Mouse (Mus musculus) midbrain, postnatal 0 days (tissue): ENCODE measurements around the gene Cyp3a11. TPM values are rescaled to one million over a fixed set of nuclear protein-coding genes. Genes with fewer than 3 reads are reported as not detected.
"Not testable (repeated sequence)": the region's sequence is repeated elsewhere in the genome, so short reads cannot be mapped to it uniquely, and the experiment has no call there.

ENCODE experiments used
- ATAC-seq: fragments of 200-750 bp; cut with Nextera tagmentation; 2 replicates; pipeline ENCODE4 v1.8.0; 2017; ENCODE audit warnings: moderate number of reproducible peaks, mild to moderate bottlenecking, moderate TSS enrichment, moderate library complexity; ENCODE audit not compliant: low FRiP score
- DNase-seq: peaks from one replicate; pipeline ENCODE4 v3.0.0-alpha.2; 2015; ENCODE audit warnings: low spot score
- H3K27ac ChIP-seq: fragments of 300-500 bp; sonication (generic); 2 replicates; pipeline ENCODE4 v1.5.1; 2014; ENCODE audit warnings: low read depth, mild to moderate bottlenecking, low read length, mixed read lengths
- H3K27me3 ChIP-seq: fragments of 300-500 bp; sonication (generic); 2 replicates; pipeline ENCODE4 v1.6.1; 2014; ENCODE audit warnings: low read length, control low read depth, mixed read lengths; ENCODE audit not compliant: insufficient read depth
- H3K36me3 ChIP-seq: fragments of 300-500 bp; sonication (generic); 2 replicates; pipeline ENCODE4 v1.6.1; 2014; ENCODE audit warnings: low read length, control low read depth, mixed read lengths; ENCODE audit not compliant: insufficient read depth
- H3K4me1 ChIP-seq: fragments of 300-500 bp; sonication (generic); 2 replicates; pipeline ENCODE4 v1.6.1; 2014; ENCODE audit warnings: mild to moderate bottlenecking, control low read depth, antibody characterized with exemption, low read length, mixed read lengths; ENCODE audit not compliant: insufficient read depth
- H3K4me2 ChIP-seq: fragments of 300-500 bp; sonication (generic); 2 replicates; pipeline ENCODE4 v1.6.1; 2014; ENCODE audit warnings: low read depth, mild to moderate bottlenecking, low read length, mixed read lengths; ENCODE audit not compliant: poor library complexity, severe bottlenecking
- H3K4me3 ChIP-seq: fragments of 300-500 bp; sonication (generic); 2 replicates; pipeline ENCODE4 v1.5.1; 2014; ENCODE audit warnings: low read depth, mild to moderate bottlenecking, low read length, moderate library complexity
- H3K9ac ChIP-seq: fragments of 300-500 bp; sonication (generic); replicated peaks from 2 replicates; pipeline ENCODE4 v1.6.1; 2014; ENCODE audit warnings: mild to moderate bottlenecking, low read length, moderate library complexity, mixed read lengths; ENCODE audit not compliant: poor library complexity, severe bottlenecking
- H3K9me3 ChIP-seq: fragments of 300-500 bp; sonication (generic); 2 replicates; pipeline ENCODE4 v1.6.1; 2016; ENCODE audit warnings: low read length, control low read depth
- CTCF ChIP-seq: IDR thresholded peaks from 2 replicates; pipeline ENCODE4 v1.5.1; 2016; ENCODE audit warnings: antibody characterized with exemption, mild to moderate bottlenecking
- WGBS: fragments of 180-500 bp; shearing (Covaris S2); extraction: QIAGEN DNeasy Blood & Tissue Kit; methylation state at CpG from one replicate; pipeline ENCODE4 v1.1.7; 2014; 5-methylcytosine and 5-hydroxymethylcytosine counted together
- polyA plus RNA-seq: library from polyadenylated mRNA; unstranded; fragments of >200 nt; fragmentation: Nextera tagmentation; extraction: Ambion mirVana; gene quantifications from 2 replicates; pipeline ENCODE4 v1.2.1, GENCODE M21; 2015
- total RNA-seq: library from RNA; depleted of rRNA; stranded (reverse); fragments of >200 nt; gene quantifications from 2 replicates; pipeline ENCODE4 v1.2.3, GENCODE M21; 2014; rRNA removed

Gene Cyp3a11
- not detected in 2 replicates for total RNA-seq
- polyA plus RNA-seq = not detected in 2 replicates

DNA sequence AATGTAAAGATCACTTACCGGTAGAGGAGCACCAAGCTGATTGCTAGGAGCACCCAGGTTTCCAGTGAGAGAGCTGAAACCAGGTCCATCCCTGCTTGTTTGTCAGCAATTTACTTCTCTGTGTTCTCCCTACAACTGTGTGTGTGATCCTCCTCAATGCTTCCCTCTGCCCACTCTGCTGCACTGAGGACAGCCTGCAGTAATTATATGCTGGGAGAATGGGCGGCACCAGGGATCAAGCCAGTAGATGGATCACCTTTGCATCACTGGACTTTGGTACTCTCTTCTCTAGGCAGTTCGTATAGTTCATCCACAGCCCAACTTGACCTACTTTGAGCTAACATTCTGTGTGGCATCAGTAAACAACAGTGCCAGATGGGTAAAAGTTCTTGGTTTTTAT, at the start of gene Cyp3a11:
Gene Cyp3a11, minus strand, starts transcription at position 277 of the 400 bp plus-strand sequence.
- Histone ChIP-seq H3K4me1 (no peaks in the 10 kb centered on the region), H3K4me2 (no peak within 1 kb of the TSS), H3K9me3 (peaks cover 33% of the 10 kb centered on the region; the same call in 1 of the 2 replicates), H3K36me3 (no peaks in the 10 kb centered on the region), H3K4me3 (no peak within 1 kb of the TSS), H3K27me3 (no peaks in the 10 kb centered on the region), H3K27ac (no peak within 1 kb of the TSS), H3K9ac (no peak within 1 kb of the TSS)
- no peak for TF ChIP-seq CTCF
- ATAC-seq (no peak), DNase-seq (no peak)
- 82% methylated on average over 3 of the region's 3 CpGs for WGBS

DNA sequence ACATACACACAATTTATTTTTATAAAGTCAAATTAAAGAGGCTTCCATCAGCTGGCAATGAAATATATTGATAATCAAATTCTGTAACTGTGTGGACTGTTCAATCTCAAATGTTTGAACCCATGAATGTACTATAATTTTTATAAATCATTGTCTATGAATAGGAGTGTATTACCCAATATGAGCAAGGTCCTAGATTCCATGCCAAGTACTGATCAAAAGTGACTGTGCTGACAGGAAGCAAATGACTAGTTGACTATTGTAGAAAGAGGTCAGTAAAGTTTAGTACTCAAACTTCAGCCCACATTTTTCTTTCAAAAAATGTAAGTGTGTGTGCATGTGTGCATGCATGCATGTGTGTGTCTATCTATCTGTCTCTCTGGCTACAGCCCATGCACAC, 33.1 kb upstream of the Cyp3a11 start:
- DNase-seq = no peak
- peaks cover 47% of the 10 kb centered on the region; the same call in 1 of the 2 replicates for H3K9me3 ChIP-seq

DNA sequence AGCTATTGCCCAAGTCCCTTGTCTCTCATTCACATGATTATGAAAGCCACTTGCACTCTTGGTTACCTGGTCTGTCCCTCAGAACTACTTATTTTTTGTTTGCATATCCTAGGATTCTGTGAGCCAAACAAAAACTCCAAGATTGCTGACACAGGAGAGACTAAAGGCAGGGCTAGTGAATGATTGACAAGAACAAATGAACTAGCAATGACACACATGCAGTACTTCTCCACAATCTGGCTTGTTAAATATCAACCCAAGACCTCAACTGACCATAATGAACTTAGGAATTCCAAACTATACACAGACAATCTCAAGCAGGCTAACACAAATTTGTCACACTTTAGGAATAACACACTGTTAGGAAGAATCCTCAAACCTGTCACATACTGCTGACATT, 32.0 kb upstream of the Cyp3a11 start:
- DNase-seq (no peak), ATAC-seq (no peak)
- Histone ChIP-seq H3K4me3 (no peak overlapping the region), H3K4me2 (no peak overlapping the region), H3K27me3 (no peaks in the 10 kb centered on the region), H3K9me3 (peaks cover 42% of the 10 kb centered on the region; the same call in 1 of the 2 replicates), H3K27ac (no peak overlapping the region), H3K36me3 (no peaks in the 10 kb centered on the region), H3K9ac (no peak overlapping the region), H3K4me1 (no peaks in the 10 kb centered on the region)
- TF ChIP-seq CTCF = no peak

More for the DNA sequence above, 33.1 kb upstream of the Cyp3a11 start:
- Histone ChIP-seq H3K4me2 (no peak overlapping the region), H3K36me3 (no peaks in the 10 kb centered on the region), H3K4me1 (no peaks in the 10 kb centered on the region), H3K27me3 (no peaks in the 10 kb centered on the region), H3K9ac (no peak overlapping the region), H3K27ac (no peak overlapping the region), H3K4me3 (no peak overlapping the region)
- ATAC-seq = no peak
- TF ChIP-seq CTCF = no peak

DNA sequence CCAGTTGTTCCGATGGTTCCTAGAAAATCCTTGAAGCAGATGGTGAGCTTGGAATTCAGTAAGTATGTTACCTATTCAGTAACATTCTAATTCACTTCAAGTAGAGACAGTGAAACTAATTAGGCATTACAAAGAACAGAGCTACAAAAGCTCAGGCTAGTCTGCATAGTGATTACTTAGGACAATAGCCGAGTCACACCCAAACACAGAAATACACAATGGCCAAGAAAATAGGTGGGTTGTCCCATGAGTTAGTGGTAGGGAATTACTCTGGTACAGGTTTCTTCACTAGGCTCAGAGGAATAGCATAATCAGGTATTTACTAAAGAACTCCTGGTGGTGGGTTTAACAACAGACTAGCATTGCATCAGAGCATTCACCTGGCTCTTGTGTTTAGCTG, 27.2 kb upstream of the Cyp3a11 start:
- H3K27me3 ChIP-seq, H3K4me3 ChIP-seq, H3K4me2 ChIP-seq, H3K9ac ChIP-seq, H3K27ac ChIP-seq, DNase-seq, H3K4me1 ChIP-seq, H3K36me3 ChIP-seq, ATAC-seq: not testable (repeated sequence)
- 88% methylated on average over 2 of the region's 2 CpGs for WGBS
- peaks cover 51% of the 10 kb centered on the region for H3K9me3 ChIP-seq

DNA sequence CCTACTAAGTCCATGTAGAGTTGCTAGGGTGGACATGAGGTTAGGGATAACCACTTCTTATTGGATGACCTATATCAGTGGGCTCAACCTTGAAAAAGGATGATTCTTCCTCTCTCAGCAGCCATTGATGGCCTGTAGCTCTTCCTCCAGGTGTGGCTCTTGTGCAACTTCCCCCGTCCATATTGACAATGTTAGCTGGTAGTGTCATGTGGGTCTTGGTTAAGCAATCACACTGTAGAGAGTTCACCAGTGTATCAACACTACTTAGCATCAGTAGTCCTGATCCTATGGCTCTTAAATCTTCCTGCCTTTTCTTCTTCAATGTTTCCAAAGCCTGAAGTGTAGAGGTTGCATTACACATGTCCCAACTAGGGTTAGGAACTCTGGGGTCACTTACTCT, 24.8 kb upstream of the Cyp3a11 start:
- H3K27ac ChIP-seq = no peak overlapping the region
- ATAC-seq (no peak), DNase-seq (no peak)
- 88% methylated on average over 1 of the region's 1 CpGs for WGBS
- H3K4me1 ChIP-seq = no peaks in the 10 kb centered on the region
- H3K27me3 ChIP-seq = no peaks in the 10 kb centered on the region
- no peak overlapping the region for H3K9ac ChIP-seq
- H3K4me3 ChIP-seq = no peak overlapping the region
- no peak overlapping the region for H3K4me2 ChIP-seq
- no peak for TF ChIP-seq CTCF
- H3K36me3 ChIP-seq = no peaks in the 10 kb centered on the region
- peaks cover 47% of the 10 kb centered on the region for H3K9me3 ChIP-seq

DNA sequence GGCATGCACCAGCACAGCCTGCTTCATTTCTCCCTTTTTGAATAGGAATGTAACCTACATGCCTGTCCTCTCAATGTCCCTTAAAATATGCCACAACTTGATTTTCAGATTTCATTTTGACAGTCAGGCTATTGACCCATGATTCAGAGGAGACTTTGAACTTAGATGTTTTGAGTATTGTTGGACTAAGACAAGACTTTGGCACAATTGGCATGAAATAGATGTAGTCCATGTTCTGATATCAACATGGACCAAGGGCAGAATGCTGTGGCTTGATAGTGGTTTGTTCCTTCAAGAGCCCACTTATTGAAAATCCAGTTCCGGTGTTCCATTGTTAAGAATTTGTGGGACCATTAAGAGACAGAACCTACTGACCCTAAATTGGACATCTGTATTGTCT, 23.6 kb upstream of the Cyp3a11 start:
- Histone ChIP-seq H3K27me3 (no peaks in the 10 kb centered on the region), H3K9ac (no peak overlapping the region), H3K4me3 (no peak overlapping the region), H3K36me3 (no peaks in the 10 kb centered on the region), H3K4me1 (no peaks in the 10 kb centered on the region), H3K9me3 (peaks cover 44% of the 10 kb centered on the region), H3K27ac (no peak overlapping the region), H3K4me2 (no peak overlapping the region)
- ATAC-seq (no peak), DNase-seq (no peak)
- TF ChIP-seq CTCF = no peak
- 94% methylated on average over 1 of the region's 1 CpGs for WGBS
